Mouse (Mus musculus): Measurements from ENCODE around the gene Chit1. TPM values are rescaled to one million over a fixed set of nuclear protein-coding genes. Genes with fewer than 3 reads are reported as not detected.

The Chit1 gene
- total and polyA plus RNA-seq, 3 experiments: not detected

DNA sequence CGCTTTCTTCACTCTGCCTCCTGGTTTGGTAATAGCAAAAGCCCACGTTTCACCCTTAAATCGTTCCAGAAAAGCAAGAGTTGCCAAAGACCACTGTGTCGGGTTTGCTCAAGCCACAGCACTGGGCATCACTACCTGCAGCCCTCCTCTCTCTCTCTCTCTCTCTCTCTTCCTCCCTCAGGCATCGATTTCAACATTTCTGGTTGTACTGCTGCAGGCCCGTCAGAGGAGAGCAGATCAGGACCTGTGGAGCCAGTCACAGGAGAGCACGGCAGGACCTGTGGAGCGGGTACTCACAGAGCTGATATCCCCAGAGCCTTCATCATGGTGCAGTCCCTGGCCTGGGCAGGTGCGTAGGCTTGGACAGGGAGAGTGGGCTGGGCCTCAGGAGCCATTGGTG, 27.4 kb downstream of the Chit1 start:
- no peak for ATAC-seq (ENCODE audit: extremely low read depth, insufficient number of reproducible peaks, low FRiP score, poor library complexity, severe bottlenecking)
- Histone ChIP-seq H3K27me3 (ENCODE audit: insufficient read depth, low read length) (peaks cover 40% of the 10 kb centered on the region), H3K4me3 (ENCODE audit: low read depth, low read length) (no peak overlapping the region), H3K9me3 (replicated peaks) (no peaks in the 10 kb centered on the region), H3K36me3 (replicated peaks) (no peaks in the 10 kb centered on the region), H3K4me1 (ENCODE audit: insufficient read depth, low read depth, low read length) (no peaks in the 10 kb centered on the region)
- TF ChIP-seq GATA1 (IDR thresholded peaks at IDR 0.05; ENCODE audit: borderline replicate concordance, low read length): no peak
- no peak for DNase-seq (ENCODE audit: low spot score)

DNA sequence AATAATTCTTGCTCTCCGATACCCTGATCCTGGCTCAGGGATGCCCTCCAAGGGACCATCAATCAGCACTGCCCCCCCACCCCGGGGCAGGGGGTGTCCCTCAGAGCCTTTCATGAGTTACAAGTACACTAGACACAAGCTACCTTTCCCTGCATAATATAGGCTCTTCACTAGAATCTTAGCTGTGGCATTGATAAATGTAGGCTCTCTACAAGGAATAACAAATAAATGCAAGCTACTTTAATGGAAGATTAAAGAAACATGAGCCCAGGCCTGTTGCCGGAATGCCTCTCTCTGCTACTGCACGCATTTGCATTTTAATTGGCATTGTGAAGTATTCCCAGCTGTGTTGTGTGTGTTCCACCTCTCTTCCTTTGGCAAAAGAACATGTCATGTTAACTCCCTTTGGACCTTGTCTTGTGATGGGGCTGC, 31.3 kb downstream of the Chit1 start:
- TF ChIP-seq TAL1 (conservative IDR thresholded peaks at IDR 0.05; ENCODE audit: low read depth, low read length) (no peak), GATA2 (IDR thresholded peaks at IDR 0.05; ENCODE audit: borderline replicate concordance, low read depth, low read length) (no peak), CTCF (IDR thresholded peaks at IDR 0.05; ENCODE audit: low read depth, low read length) (no peak), GATA1 (IDR thresholded peaks at IDR 0.05; ENCODE audit: borderline replicate concordance, low read length) (no peak), POLR2AphosphoS5 (IDR thresholded peaks at IDR 0.05; ENCODE audit: insufficient replicate concordance, low read depth, low read length) (no peak)
- Histone ChIP-seq H3K4me1 (ENCODE audit: insufficient read depth, low read depth, low read length) (no peaks in the 10 kb centered on the region), H3K4me3 (ENCODE audit: low read depth, low read length) (no peak overlapping the region), H3K36me3 (replicated peaks) (no peaks in the 10 kb centered on the region), H3K9me3 (replicated peaks) (no peaks in the 10 kb centered on the region), H3K27me3 (ENCODE audit: insufficient read depth, low read length) (peaks cover 56% of the 10 kb centered on the region)
- ATAC-seq (ENCODE audit: extremely low read depth, insufficient number of reproducible peaks, low FRiP score, poor library complexity, severe bottlenecking): no peak
- DNase-seq (ENCODE audit: low spot score): no peak

DNA sequence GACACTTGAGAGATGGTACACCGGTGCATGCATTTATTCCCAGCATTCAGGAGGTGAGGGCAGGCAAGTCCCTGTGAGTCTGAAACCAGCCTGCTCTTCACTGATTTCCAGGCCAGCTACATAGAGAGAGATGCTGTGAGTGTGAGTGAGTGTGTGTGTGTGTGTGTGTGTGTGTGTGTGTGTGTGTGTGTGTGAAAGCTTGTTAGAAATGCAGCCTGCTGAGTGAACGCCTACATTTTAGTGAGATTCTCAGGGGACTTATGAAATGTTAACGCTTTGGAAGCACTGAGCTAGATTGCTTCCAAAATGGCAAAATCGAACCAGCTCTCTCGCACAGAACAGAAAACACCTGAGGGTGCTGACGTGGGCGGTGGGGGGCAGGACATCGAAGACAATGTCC, 35.0 kb downstream of the Chit1 start:
- DNase-seq (ENCODE audit: low spot score) (no peak), ATAC-seq (ENCODE audit: extremely low read depth, insufficient number of reproducible peaks, low FRiP score, poor library complexity, severe bottlenecking) (no peak)
- H3K36me3 ChIP-seq (replicated peaks): no peaks in the 10 kb centered on the region
- no peaks in the 10 kb centered on the region for H3K9me3 ChIP-seq (replicated peaks)
- H3K4me1 ChIP-seq (ENCODE audit: insufficient read depth, low read depth, low read length): peaks cover 5% of the 10 kb centered on the region
- TF ChIP-seq GATA2 (IDR thresholded peaks at IDR 0.05; ENCODE audit: borderline replicate concordance, low read depth, low read length): no peak
- no peak for TF ChIP-seq GATA1 (IDR thresholded peaks at IDR 0.05; ENCODE audit: borderline replicate concordance, low read length)
- no peak for TF ChIP-seq CTCF (IDR thresholded peaks at IDR 0.05; ENCODE audit: low read depth, low read length)
- TF ChIP-seq TAL1 (conservative IDR thresholded peaks at IDR 0.05; ENCODE audit: low read depth, low read length): no peak
- no peak for TF ChIP-seq POLR2AphosphoS5 (IDR thresholded peaks at IDR 0.05; ENCODE audit: insufficient replicate concordance, low read depth, low read length)
- H3K4me3 ChIP-seq (ENCODE audit: low read depth, low read length): no peak overlapping the region
- peaks cover 68% of the 10 kb centered on the region for H3K27me3 ChIP-seq (ENCODE audit: insufficient read depth, low read length)

DNA sequence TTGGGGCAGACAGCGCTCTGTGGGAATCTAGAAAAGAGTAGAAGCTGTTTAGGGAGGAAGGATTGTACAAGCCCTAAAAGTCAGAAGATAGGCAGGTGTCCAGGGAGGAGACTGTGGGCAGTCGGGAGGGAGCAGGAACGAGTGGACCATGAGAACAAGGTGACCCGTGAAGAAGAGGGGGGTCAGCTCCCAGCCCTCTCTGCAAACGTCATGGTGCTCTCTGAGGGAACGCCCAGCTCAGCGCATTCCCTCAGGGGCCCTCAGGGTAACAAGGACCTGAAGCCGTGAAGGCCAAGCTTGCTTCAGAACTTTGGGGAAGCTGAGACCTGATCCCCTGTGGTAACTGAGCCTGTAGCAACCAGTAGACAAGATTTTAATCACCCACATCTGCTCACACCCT, 39.0 kb downstream of the Chit1 start:
- H3K4me3 ChIP-seq (ENCODE audit: low read depth, low read length): no peak overlapping the region
- no peak for TF ChIP-seq TAL1 (conservative IDR thresholded peaks at IDR 0.05; ENCODE audit: low read depth, low read length)
- no peak for TF ChIP-seq GATA2 (IDR thresholded peaks at IDR 0.05; ENCODE audit: borderline replicate concordance, low read depth, low read length)
- TF ChIP-seq CTCF (IDR thresholded peaks at IDR 0.05; ENCODE audit: low read depth, low read length): no peak
- TF ChIP-seq POLR2AphosphoS5 (IDR thresholded peaks at IDR 0.05; ENCODE audit: insufficient replicate concordance, low read depth, low read length): no peak
- TF ChIP-seq GATA1 (IDR thresholded peaks at IDR 0.05; ENCODE audit: borderline replicate concordance, low read length): no peak

DNA sequence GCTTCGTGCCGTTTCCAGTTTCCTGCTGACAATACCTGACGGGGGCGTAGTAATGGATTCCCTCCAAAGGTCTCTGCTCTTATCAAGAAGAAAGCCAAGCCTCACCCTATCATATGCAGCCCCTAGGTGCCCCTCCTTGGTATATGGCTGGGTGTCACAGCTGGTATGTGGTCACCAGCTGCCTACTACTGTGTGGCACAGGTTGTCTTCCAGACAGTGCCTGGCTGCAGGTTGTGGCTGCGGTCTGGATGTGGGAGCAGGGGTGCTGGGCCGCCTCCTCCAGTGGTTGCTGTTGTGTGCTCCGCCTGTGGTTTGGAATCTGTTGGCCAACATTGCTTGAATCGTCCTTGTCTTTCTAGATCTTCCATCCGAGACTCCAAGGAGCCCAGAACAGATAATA, 39.7 kb downstream of the Chit1 start:
- H3K27me3 ChIP-seq (ENCODE audit: insufficient read depth, low read length): peaks cover 36% of the 10 kb centered on the region
- H3K9me3 ChIP-seq (replicated peaks): 0 out of 2 replicates have a peak, but pooled peaks cover 2% of the 10 kb centered on the region

More for the DNA sequence above, 39.0 kb downstream of the Chit1 start:
- peaks cover 43% of the 10 kb centered on the region for H3K27me3 ChIP-seq (ENCODE audit: insufficient read depth, low read length)
- 0 out of 2 replicates have a peak, but pooled peaks cover 2% of the 10 kb centered on the region for H3K9me3 ChIP-seq (replicated peaks)
- no peak for DNase-seq (ENCODE audit: low spot score)
- H3K36me3 ChIP-seq (replicated peaks): no peaks in the 10 kb centered on the region
- H3K4me1 ChIP-seq (ENCODE audit: insufficient read depth, low read depth, low read length): peaks cover 39% of the 10 kb centered on the region
- no peak for ATAC-seq (ENCODE audit: extremely low read depth, insufficient number of reproducible peaks, low FRiP score, poor library complexity, severe bottlenecking)

DNA sequence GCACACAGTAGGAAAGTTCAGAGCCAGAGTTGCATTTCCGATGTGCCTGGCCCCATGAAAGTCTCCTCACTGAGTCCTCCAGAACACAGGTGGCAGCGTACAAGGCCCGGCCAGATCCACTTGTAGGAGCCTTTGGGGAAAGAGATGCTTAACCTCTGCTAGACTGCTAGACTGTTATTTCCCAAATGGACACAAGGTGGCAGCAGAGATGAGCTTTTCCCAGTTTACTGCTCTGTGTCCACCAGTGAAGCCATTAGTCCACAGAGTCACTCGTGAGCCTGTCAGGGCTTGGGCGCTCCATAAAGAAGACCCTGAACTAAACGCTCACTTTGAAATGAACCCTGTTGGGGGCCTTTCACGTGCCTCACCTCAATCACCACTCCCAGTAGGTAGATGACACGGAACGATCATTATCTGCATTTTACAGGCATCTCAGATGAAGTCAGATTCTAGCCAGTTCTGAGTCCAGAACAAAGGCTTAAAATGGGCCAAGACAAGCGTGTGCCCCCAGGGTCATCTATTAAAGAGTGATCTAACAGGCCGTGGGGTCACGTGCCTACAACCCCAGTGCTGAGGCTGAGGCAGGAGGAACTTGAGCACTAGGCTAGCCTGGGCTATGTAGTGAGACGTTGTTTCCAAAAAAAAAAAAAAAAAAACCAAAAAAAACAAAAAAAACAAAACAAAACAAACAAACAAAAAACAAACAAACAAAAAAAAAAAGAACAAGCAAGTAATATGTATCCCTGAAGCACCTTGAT, 40.8 kb downstream of the Chit1 start:
- peak; percentile 89 for TF ChIP-seq CTCF (IDR thresholded peaks at IDR 0.05; ENCODE audit: low read depth, low read length)
- no peak for TF ChIP-seq GATA1 (IDR thresholded peaks at IDR 0.05; ENCODE audit: borderline replicate concordance, low read length)
- no peak for TF ChIP-seq POLR2AphosphoS5 (IDR thresholded peaks at IDR 0.05; ENCODE audit: insufficient replicate concordance, low read depth, low read length)
- Histone ChIP-seq H3K9me3 (replicated peaks) (0 out of 2 replicates have a peak, but pooled peaks cover 2% of the 10 kb centered on the region), H3K4me3 (ENCODE audit: low read depth, low read length) (no peak overlapping the region), H3K27me3 (ENCODE audit: insufficient read depth, low read length) (peaks cover 28% of the 10 kb centered on the region), H3K4me1 (ENCODE audit: insufficient read depth, low read depth, low read length) (peaks cover 47% of the 10 kb centered on the region), H3K36me3 (replicated peaks) (no peaks in the 10 kb centered on the region)
- DNase-seq (ENCODE audit: low spot score) (peak; percentile 74), ATAC-seq (ENCODE audit: extremely low read depth, insufficient number of reproducible peaks, low FRiP score, poor library complexity, severe bottlenecking) (no peak)

More for the DNA sequence above, 39.7 kb downstream of the Chit1 start:
- Histone ChIP-seq H3K4me1 (ENCODE audit: insufficient read depth, low read depth, low read length) (peaks cover 45% of the 10 kb centered on the region), H3K36me3 (replicated peaks) (no peaks in the 10 kb centered on the region), H3K4me3 (ENCODE audit: low read depth, low read length) (no peak overlapping the region)
- TF ChIP-seq GATA1 (IDR thresholded peaks at IDR 0.05; ENCODE audit: borderline replicate concordance, low read length) (no peak), POLR2AphosphoS5 (IDR thresholded peaks at IDR 0.05; ENCODE audit: insufficient replicate concordance, low read depth, low read length) (no peak), TAL1 (conservative IDR thresholded peaks at IDR 0.05; ENCODE audit: low read depth, low read length) (no peak), CTCF (IDR thresholded peaks at IDR 0.05; ENCODE audit: low read depth, low read length) (no peak), GATA2 (IDR thresholded peaks at IDR 0.05; ENCODE audit: borderline replicate concordance, low read depth, low read length) (no peak)
- no peak for DNase-seq (ENCODE audit: low spot score)
- ATAC-seq (ENCODE audit: extremely low read depth, insufficient number of reproducible peaks, low FRiP score, poor library complexity, severe bottlenecking): no peak

All from G1E (cell line).